Mouse (Mus musculus) liver, embryonic 14.5 days (tissue): ENCODE measurements at regions not wholly inside any gene's neighbourhood (a gene's known extent, or its start where the extent isn't known, plus 50 kb on each side); places are given as distances from the start of the nearest gene placed in this dataset.

Source experiments
- ATAC-seq: fragments of 200-750 bp; cut with Nextera tagmentation; 2 replicates; pipeline ENCODE4 v1.8.0; 2017; ENCODE audit warnings: moderate number of reproducible peaks, mild to moderate bottlenecking, moderate library complexity; ENCODE audit not compliant: insufficient read depth
- DNase-seq, 3 experiments: peaks; one replicate each; pipeline ENCODE4 v3.0.0-alpha.2; 2012 to 2013; ENCODE audit warnings: low read depth in 3 of 3, low spot score in 3 of 3
- H3K27ac ChIP-seq: fragments of 300-500 bp; sonication (generic); 2 replicates; pipeline ENCODE4 v1.5.1; 2014; ENCODE audit warnings: moderate library complexity, mild to moderate bottlenecking, control low read depth, inconsistent platforms
- H3K27me3 ChIP-seq: fragments of 300-500 bp; sonication (generic); 2 replicates; pipeline ENCODE4 v1.6.1; 2014; ENCODE audit warnings: mild to moderate bottlenecking, low read length, moderate library complexity; ENCODE audit not compliant: control insufficient read depth, insufficient read depth
- H3K36me3 ChIP-seq: fragments of 300-500 bp; sonication (generic); replicated peaks from 2 replicates; pipeline ENCODE4 v1.6.1; 2014; ENCODE audit warnings: low read depth; ENCODE audit not compliant: control insufficient read depth, insufficient read depth
- H3K4me1 ChIP-seq, 2 experiments: fragments of 200-500 bp in 1 of 2; fragments of 300-500 bp in 1 of 2; sonication (generic) in 1 of 2; replicated peaks; 2 replicates each; pipeline ENCODE4 v1.6.1; 2012 to 2014; ENCODE audit warnings: antibody characterized with exemption in 1 of 2, inconsistent platforms in 1 of 2, low read length in 1 of 2; ENCODE audit not compliant: control insufficient read depth in 2 of 2, insufficient read depth in 2 of 2
- H3K4me2 ChIP-seq: fragments of 300-500 bp; sonication (generic); 2 replicates; pipeline ENCODE4 v1.6.1; 2014; ENCODE audit warnings: low read depth, mild to moderate bottlenecking, control low read depth, moderate library complexity
- H3K4me3 ChIP-seq, 2 experiments: fragments of 200-500 bp in 1 of 2; fragments of 300-500 bp in 1 of 2; sonication (generic) in 1 of 2; 2 replicates each; pipeline ENCODE4 v1.5.1; 2012 to 2014; ENCODE audit warnings: low read depth in 2 of 2, low read length in 2 of 2, mild to moderate bottlenecking in 2 of 2, control low read depth in 1 of 2, inconsistent platforms in 1 of 2, moderate library complexity in 1 of 2; ENCODE audit not compliant: insufficient read depth in 1 of 2
- H3K9ac ChIP-seq: fragments of 300-500 bp; sonication (generic); replicated peaks from 2 replicates; pipeline ENCODE4 v1.6.1; 2014; ENCODE audit warnings: mild to moderate bottlenecking, control low read depth, moderate library complexity
- H3K9me3 ChIP-seq: fragments of 300-500 bp; sonication (generic); 2 replicates; pipeline ENCODE4 v1.6.1; 2016; ENCODE audit warnings: low read length, mixed read lengths; ENCODE audit not compliant: control insufficient read depth
- CTCF ChIP-seq: IDR thresholded peaks from 2 replicates; pipeline ENCODE4 v1.5.1; 2016; ENCODE audit warnings: antibody characterized with exemption, low read depth, control low read depth
- EP300 ChIP-seq: IDR thresholded peaks from 2 replicates; pipeline ENCODE4 v1.6.1; 2016; ENCODE audit warnings: antibody characterized with exemption, low read depth
- WGBS: fragments of 180-500 bp; shearing (Covaris S2); extraction: QIAGEN DNeasy Blood & Tissue Kit; methylation state at CpG from one replicate; pipeline ENCODE4 v1.1.7; 2014; ENCODE audit not compliant: insufficient replicate concordance; 5-methylcytosine and 5-hydroxymethylcytosine counted together

DNA sequence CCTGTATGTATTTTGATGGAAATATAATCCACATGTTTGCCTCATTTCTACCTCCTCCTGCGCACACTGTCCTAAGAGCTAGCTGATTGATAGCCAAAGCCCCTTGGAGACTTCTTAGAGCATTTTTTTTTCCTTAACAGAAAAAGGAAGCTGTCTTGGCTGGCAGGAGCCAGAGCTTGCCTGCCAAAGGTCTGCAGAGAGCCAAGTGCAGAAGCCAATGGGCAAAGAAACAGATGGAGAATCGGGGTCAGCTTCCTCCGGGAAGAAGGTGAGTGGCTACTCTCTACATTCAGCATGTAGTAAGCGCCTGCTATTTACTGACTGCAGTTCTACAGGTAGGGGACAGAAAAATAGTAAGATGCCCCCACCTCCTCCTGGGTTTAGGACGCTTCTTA, 137.8 kb downstream of the Rybp start:
- ATAC-seq (no peak), DNase-seq (no peak)
- no peaks in the 10 kb centered on the region for H3K9me3 ChIP-seq
- TF ChIP-seq EP300, result no peak
- TF ChIP-seq CTCF, result no peak
- H3K27me3 ChIP-seq, result no peaks in the 10 kb centered on the region
- H3K9ac ChIP-seq, result no peak overlapping the region
- H3K4me1 ChIP-seq, result peaks cover 0 to 9% of the 10 kb centered on the region in 2 experiments; a peak in 2 of 4 replicates
- no peak overlapping the region for H3K4me2 ChIP-seq
- no peak overlapping the region for H3K27ac ChIP-seq
- H3K4me3 ChIP-seq, result no peak overlapping the region
- WGBS, result 59% methylated on average over 5 of the region's 5 CpGs
- H3K36me3 ChIP-seq, result no peaks in the 10 kb centered on the region

DNA sequence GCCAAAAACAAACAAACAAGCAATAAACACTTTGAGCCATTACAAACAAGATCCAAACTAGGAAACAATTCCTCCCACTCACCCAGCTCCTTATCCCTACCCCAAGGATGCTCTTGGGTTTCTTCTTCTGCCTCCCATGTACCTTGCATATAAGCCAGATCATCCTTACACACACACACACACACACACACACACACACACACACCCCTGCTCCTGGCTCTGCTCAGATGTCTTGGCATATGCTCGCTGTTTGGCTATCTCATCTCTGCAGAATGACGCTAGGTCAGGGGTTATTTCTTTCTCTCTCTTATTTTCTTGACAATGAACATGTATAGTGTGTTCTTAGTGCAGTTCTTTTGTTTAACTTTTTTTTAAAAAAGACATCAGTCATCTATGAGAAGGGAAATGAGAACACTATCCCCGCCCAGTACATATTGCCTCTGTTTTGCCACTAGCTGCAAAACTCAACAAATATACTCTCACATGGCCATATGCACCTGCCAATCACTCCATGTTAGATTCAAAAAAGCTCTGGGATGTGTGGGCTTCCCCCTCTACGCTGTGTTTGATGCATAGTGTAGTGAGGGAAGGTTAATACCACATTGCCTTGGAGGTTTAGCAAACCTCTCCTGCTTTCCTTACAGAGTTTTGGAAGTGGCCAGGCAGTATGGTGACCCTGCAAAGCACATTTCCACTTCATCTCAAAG, 138.4 kb downstream of the Rybp start:
- DNase-seq, result no peak
- Histone ChIP-seq H3K4me2 (no peak overlapping the region), H3K27ac (no peak overlapping the region), H3K9me3 (no peaks in the 10 kb centered on the region), H3K9ac (no peak overlapping the region), H3K36me3 (no peaks in the 10 kb centered on the region), H3K27me3 (no peaks in the 10 kb centered on the region), H3K4me1 (peaks cover 1 to 11% of the 10 kb centered on the region in 2 experiments; a peak in 3 of 4 replicates), H3K4me3 (no peak overlapping the region)
- TF ChIP-seq EP300 (no peak), CTCF (no peak)
- no peak for ATAC-seq
- 44% methylated on average over 4 of the region's 4 CpGs for WGBS

GRCm38 (mm10) chr6:100146360-100146935, 140.8 kb downstream of the Rybp start:
- H3K9me3 ChIP-seq, result no peaks in the 10 kb centered on the region
- no peaks in the 10 kb centered on the region for H3K27me3 ChIP-seq
- no peak overlapping the region for H3K9ac ChIP-seq
- DNase-seq (no peak), ATAC-seq (no peak)
- WGBS, result 69% methylated on average over 5 of the region's 5 CpGs
- no peak overlapping the region for H3K27ac ChIP-seq
- H3K36me3 ChIP-seq, result no peaks in the 10 kb centered on the region
- no peak overlapping the region for H3K4me2 ChIP-seq
- TF ChIP-seq EP300, result no peak
- TF ChIP-seq CTCF, result no peak
- H3K4me3 ChIP-seq, result no peak overlapping the region
- peaks cover 3 to 15% of the 10 kb centered on the region in 2 experiments; a peak in 3 of 4 replicates for H3K4me1 ChIP-seq

- H3K27me3 ChIP-seq, result no peaks in the 10 kb centered on the region
- H3K36me3 ChIP-seq, result no peaks in the 10 kb centered on the region
- ATAC-seq (no peak), DNase-seq (no peak)
- WGBS, result 76% methylated on average over 2 of the region's 2 CpGs
- H3K9me3 ChIP-seq, result no peaks in the 10 kb centered on the region
- H3K9ac ChIP-seq, result no peak overlapping the region
- H3K27ac ChIP-seq, result no peak overlapping the region
- no peak overlapping the region for H3K4me3 ChIP-seq
- H3K4me2 ChIP-seq, result no peak overlapping the region
- peaks cover 3 to 18% of the 10 kb centered on the region in 2 experiments; a peak in 3 of 4 replicates for H3K4me1 ChIP-seq
- TF ChIP-seq EP300, result no peak
- TF ChIP-seq CTCF, result no peak
These were observed 141.4 kb downstream of the Rybp start for GRCm38 (mm10) chr6:100145869-100146268.

DNA sequence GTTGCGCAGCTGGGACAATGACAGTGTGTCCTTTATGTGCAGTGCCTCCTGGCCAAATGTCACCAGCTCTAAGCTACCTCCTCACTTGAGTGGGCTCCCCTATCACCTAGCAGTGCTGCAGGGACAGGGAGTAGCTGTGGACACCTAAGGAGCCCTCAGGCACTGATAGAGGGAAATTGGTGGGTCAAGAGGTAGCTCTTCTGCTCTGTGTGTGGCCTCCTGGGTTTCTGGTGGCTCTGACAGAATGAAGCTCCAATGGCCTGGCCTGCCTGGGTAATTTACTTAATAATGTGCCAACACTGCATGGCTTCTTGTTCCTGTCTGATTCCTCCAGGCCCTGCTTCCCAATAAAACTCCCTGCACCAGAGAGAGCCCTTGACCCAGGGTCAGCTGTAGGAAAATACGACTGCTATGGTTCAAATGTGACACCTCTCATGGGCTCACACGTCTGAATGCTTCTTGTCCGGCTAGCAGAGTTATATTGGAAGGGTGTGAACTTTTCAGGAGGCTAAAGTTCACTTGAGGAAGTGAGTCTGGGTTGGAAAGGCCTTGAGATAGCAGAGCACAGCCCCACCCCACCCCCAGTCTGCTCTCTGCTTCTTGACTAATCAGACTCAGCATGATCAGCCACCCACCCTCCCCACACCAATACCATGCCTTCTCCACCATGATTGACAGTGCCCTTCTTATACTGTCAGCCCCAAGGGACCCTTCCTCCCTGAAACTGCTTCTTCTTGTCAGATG, 142.6 kb downstream of the Rybp start:
- H3K27me3 ChIP-seq, result no peaks in the 10 kb centered on the region
- no peaks in the 10 kb centered on the region for H3K9me3 ChIP-seq
- no peak overlapping the region for H3K4me3 ChIP-seq
- no peaks in the 10 kb centered on the region for H3K36me3 ChIP-seq
- TF ChIP-seq EP300 (no peak), CTCF (no peak)
- no peak overlapping the region for H3K27ac ChIP-seq
- H3K4me2 ChIP-seq, result no peak overlapping the region
- WGBS, result 36% methylated on average over 4 of the region's 4 CpGs
- DNase-seq (no peak), ATAC-seq (peak; percentile 47; the same call in 1 of the 2 replicates)
- H3K4me1 ChIP-seq, result peaks cover 3 to 22% of the 10 kb centered on the region in 2 experiments; a peak in 3 of 4 replicates
- H3K9ac ChIP-seq, result no peak overlapping the region
